Mouse (Mus musculus) kidney, embryonic 15.5 days (tissue): ENCODE results near the gene Lrrc75a. TPM values are rescaled to one million over a fixed set of nuclear protein-coding genes. Genes with fewer than 3 reads are reported as not detected.
A peak's percentile ranks its signal among the peaks of the same experiment; 100 is the strongest.

Experiments
- ATAC-seq: fragments of 200-750 bp; cut with Nextera tagmentation; replicated peaks from 2 replicates; pipeline ENCODE4 v1.8.0; 2017; ENCODE audit warnings: moderate TSS enrichment; ENCODE audit not compliant: low FRiP score
- H3K27ac ChIP-seq: fragments of 300-500 bp; sonication (generic); 2 replicates; pipeline ENCODE4 v1.5.1; 2015; ENCODE audit warnings: mild to moderate bottlenecking, inconsistent platforms
- H3K27me3 ChIP-seq: fragments of 300-500 bp; sonication (generic); 2 replicates; pipeline ENCODE4 v1.6.1; 2015; ENCODE audit warnings: inconsistent platforms
- H3K36me3 ChIP-seq: fragments of 300-500 bp; sonication (generic); 2 replicates; pipeline ENCODE4 v1.6.1; 2015; ENCODE audit warnings: inconsistent platforms
- H3K4me1 ChIP-seq: fragments of 300-500 bp; sonication (generic); 2 replicates; pipeline ENCODE4 v1.6.1; 2015; ENCODE audit warnings: inconsistent platforms
- H3K4me2 ChIP-seq: fragments of 300-500 bp; sonication (generic); 2 replicates; pipeline ENCODE4 v1.6.1; 2015; ENCODE audit warnings: moderate library complexity, mild to moderate bottlenecking, inconsistent platforms
- H3K4me3 ChIP-seq: fragments of 300-500 bp; sonication (generic); replicated peaks from 2 replicates; pipeline ENCODE4 v1.5.1; 2015; ENCODE audit warnings: mild to moderate bottlenecking, inconsistent platforms
- H3K9ac ChIP-seq: fragments of 300-500 bp; sonication (generic); 2 replicates; pipeline ENCODE4 v1.6.1; 2015; ENCODE audit warnings: mild to moderate bottlenecking, inconsistent platforms
- H3K9me3 ChIP-seq: fragments of 300-500 bp; sonication (generic); replicated peaks from 2 replicates; pipeline ENCODE4 v1.6.1; 2016; ENCODE audit warnings: inconsistent platforms
- WGBS: fragments of 180-500 bp; shearing (Covaris S2); methylation state at CpG from one replicate; pipeline ENCODE4 v1.1.7; 2015; ENCODE audit warnings: mixed read lengths; 5-methylcytosine and 5-hydroxymethylcytosine counted together
- polyA plus RNA-seq: library from polyadenylated mRNA; unstranded; fragments of >200 nt; fragmentation: Nextera tagmentation; extraction: Ambion mirVana; gene quantifications from 2 replicates; pipeline ENCODE4 v1.2.1, GENCODE M21; 2015

The Lrrc75a gene
- polyA plus RNA-seq, 1 experiment from 2014 or later, result 15.7 TPM

- ATAC-seq, result peak; percentile 55
- Histone ChIP-seq H3K9ac (peak overlapping the region; percentile 31; the same call in 1 of the 2 replicates), H3K27ac (peak overlapping the region; percentile 87), H3K4me2 (peak overlapping the region; percentile 52), H3K27me3 (no peaks in the 10 kb centered on the region), H3K4me1 (peaks cover 49% of the 10 kb centered on the region), H3K9me3 (no peaks in the 10 kb centered on the region), H3K4me3 (peak overlapping the region; percentile 12; the same call in 1 of the 2 replicates), H3K36me3 (peaks cover 3% of the 10 kb centered on the region)
- 3% methylated on average over 11 of the region's 11 CpGs for WGBS
Measured at GRCm38 (mm10) chr11:62630225-62630821, 18.0 kb downstream of the Lrrc75a start.

DNA sequence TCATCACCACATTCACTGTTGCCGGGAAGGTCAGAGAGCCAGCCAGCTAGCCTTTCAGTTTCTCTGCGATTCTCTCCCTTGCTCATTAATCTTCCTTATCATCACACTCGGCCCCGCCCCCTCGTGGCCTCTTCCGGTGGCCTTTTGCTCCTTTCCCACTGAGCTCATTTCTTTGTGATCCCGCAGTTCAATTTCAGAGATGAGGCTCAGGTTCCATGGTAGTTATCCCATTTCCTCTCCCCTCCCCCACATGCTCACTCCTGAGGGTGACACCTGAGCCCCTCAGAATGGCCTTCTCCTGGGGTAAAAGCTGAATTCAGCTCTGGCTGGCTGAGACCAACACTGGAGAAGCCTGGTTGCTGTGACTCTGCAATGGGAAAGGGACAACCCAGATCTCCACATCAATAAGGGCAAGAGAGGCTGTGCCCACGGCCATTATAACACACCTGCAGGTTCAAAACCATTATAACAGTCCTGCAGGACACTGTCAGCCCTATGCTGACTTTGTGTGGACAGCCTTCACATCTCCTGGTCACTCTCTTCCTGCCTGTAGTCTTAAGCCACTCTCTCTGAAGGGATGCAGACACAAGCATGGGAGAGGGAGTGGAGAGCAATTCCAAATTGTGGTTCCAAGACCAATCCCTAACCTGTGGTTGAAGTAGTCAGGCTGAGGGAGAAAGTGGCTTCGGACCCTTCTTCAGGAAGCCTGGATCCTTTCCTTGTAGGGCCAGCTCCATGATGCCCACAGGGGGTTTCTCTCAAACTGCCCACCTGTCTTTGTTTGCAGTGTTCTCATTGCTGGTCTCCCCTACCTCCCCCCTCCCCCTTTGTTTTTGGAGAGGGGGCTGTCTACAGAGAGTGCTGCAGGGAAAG is 18.7 kb downstream of the Lrrc75a start:
- Histone ChIP-seq H3K36me3 (peaks cover 3% of the 10 kb centered on the region), H3K9ac (no peak overlapping the region), H3K27me3 (no peaks in the 10 kb centered on the region), H3K4me1 (peaks cover 51% of the 10 kb centered on the region), H3K4me2 (peak overlapping the region; percentile 52), H3K9me3 (no peaks in the 10 kb centered on the region), H3K4me3 (peak overlapping the region; percentile 12; the same call in 1 of the 2 replicates), H3K27ac (peak overlapping the region; percentile 87)
- 3% methylated on average over 9 of the region's 9 CpGs for WGBS
- peak; percentile 47 for ATAC-seq

DNA sequence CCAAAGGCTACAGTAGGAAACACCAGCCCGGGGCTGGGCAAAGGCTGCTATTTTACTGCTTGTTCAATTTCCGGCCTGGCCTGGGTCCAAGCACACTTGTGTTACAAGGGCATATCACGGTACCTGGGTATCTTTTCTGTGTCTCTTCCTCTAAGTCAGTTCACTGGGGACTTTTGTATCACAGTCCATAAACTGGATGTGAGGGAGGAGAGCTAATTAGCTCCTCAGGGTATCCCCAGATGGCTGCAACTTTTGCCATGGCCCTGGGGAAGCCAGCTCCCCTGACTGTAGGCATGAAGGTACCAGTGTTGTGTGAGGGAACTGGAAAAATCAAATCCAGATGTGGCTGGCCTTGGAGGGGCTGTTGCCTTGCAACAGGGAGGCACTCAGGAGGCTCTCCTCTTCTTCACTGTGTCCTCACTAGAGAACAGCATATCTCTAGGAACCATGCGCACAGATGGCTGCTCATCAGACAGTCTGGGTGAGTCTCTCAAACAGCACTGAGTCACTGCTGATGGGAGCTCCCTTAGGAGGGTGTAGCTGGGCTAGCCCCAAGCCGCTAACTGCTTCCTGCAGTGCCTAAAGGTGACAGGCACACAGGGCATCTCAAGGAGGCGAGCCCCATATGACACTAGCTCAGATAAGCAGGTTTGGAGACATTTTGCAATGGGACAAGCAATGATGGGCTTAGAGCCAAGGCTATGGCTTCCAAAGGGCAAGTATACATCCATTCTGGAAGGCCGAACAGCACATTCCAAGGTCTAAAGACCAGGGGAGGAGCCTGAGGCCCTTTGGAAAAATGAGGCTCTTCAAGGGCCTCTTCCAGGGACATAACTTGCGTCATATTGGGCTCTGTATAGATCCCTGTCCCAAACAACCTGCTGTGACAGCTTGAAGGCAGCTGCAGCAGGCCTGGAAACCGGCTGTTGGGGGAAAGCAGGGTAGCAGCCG is 23.7 kb downstream of the Lrrc75a start:
- 42% methylated on average over 10 of the region's 10 CpGs for WGBS

DNA sequence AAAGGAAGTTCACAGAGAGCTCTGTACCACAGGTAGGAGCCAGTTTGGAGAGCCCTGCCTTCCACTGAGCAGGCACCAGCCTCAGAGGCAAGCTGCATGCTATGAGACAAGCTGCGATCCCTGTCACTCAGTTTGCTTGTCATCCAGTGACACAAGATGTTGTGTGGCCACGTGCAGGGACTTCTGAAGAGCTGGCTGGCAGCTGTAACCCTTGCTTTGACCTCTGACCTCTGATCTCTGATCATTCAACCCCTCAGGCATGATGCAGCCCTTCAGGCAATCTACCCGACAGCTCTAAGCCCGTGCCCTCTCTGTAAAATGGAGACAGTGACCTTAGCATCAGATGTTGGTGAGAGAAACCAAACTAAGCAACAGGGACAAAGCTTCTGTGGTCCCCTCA is 25.5 kb downstream of the Lrrc75a start:
- H3K27me3 ChIP-seq, result no peaks in the 10 kb centered on the region
- H3K27ac ChIP-seq, result no peak overlapping the region
- 44% methylated on average over 4 of the region's 4 CpGs for WGBS

More for the DNA sequence above, 23.7 kb downstream of the Lrrc75a start:
- Histone ChIP-seq H3K4me1 (peaks cover 44% of the 10 kb centered on the region), H3K4me3 (no peak overlapping the region), H3K9me3 (no peaks in the 10 kb centered on the region), H3K27me3 (no peaks in the 10 kb centered on the region), H3K27ac (peak overlapping the region; percentile 87), H3K4me2 (no peak overlapping the region), H3K36me3 (peaks cover 6% of the 10 kb centered on the region), H3K9ac (no peak overlapping the region)
- ATAC-seq, result peak; percentile 63

GRCm38 (mm10) chr11:62621586-62622283 is 26.6 kb downstream of the Lrrc75a start:
- H3K9ac ChIP-seq, result no peak overlapping the region
- peaks cover 24% of the 10 kb centered on the region for H3K4me1 ChIP-seq
- no peak overlapping the region for H3K4me2 ChIP-seq
- H3K27me3 ChIP-seq, result no peaks in the 10 kb centered on the region
- no peak for ATAC-seq
- no peak overlapping the region for H3K27ac ChIP-seq
- no peaks in the 10 kb centered on the region for H3K9me3 ChIP-seq
- no peak overlapping the region for H3K4me3 ChIP-seq
- peaks cover 29% of the 10 kb centered on the region for H3K36me3 ChIP-seq
- 84% methylated on average over 4 of the region's 4 CpGs for WGBS

More for the DNA sequence above, 25.5 kb downstream of the Lrrc75a start:
- H3K4me1 ChIP-seq, result peaks cover 27% of the 10 kb centered on the region
- peaks cover 22% of the 10 kb centered on the region for H3K36me3 ChIP-seq
- no peak for ATAC-seq
- H3K9ac ChIP-seq, result no peak overlapping the region
- no peaks in the 10 kb centered on the region for H3K9me3 ChIP-seq
- H3K4me2 ChIP-seq, result no peak overlapping the region
- H3K4me3 ChIP-seq, result no peak overlapping the region

GRCm38 (mm10) chr11:62621079-62621478 is 27.2 kb downstream of the Lrrc75a start:
- ATAC-seq, result no peak
- no peaks in the 10 kb centered on the region for H3K9me3 ChIP-seq

DNA sequence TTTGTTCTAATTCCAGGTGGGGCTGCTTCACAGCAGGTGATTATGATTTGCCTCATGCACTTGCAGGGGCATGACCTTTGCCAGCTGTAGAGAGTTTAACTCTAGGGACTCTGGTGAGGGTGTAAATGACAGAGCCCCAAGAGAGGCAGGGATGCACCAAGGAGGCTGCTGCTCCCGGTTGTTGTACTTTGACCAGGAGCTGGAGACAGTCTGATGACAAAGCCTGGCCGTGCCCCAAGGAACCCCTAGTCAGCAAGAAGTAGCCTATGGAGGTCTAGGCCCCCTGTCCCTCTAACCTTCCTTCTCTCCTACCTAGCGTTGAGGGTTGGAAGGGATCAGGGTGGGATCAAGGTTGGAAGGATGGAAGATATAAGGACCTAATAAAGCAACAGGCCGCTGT is 32.9 kb downstream of the Lrrc75a start:
- Histone ChIP-seq H3K9me3 (no peaks in the 10 kb centered on the region), H3K9ac (no peak overlapping the region), H3K27me3 (no peaks in the 10 kb centered on the region), H3K4me3 (no peak overlapping the region), H3K27ac (no peak overlapping the region), H3K4me2 (no peak overlapping the region), H3K36me3 (peaks cover 46% of the 10 kb centered on the region), H3K4me1 (peaks cover 17% of the 10 kb centered on the region)
- ATAC-seq, result no peak
- WGBS, result 87% methylated on average over 4 of the region's 4 CpGs

More at GRCm38 (mm10) chr11:62621079-62621478, 27.2 kb downstream of the Lrrc75a start:
- Histone ChIP-seq H3K4me2 (no peak overlapping the region), H3K9ac (no peak overlapping the region), H3K27ac (no peak overlapping the region), H3K36me3 (peaks cover 31% of the 10 kb centered on the region), H3K27me3 (no peaks in the 10 kb centered on the region), H3K4me3 (no peak overlapping the region), H3K4me1 (peaks cover 24% of the 10 kb centered on the region)
- 96% methylated on average over 8 of the region's 8 CpGs for WGBS

DNA sequence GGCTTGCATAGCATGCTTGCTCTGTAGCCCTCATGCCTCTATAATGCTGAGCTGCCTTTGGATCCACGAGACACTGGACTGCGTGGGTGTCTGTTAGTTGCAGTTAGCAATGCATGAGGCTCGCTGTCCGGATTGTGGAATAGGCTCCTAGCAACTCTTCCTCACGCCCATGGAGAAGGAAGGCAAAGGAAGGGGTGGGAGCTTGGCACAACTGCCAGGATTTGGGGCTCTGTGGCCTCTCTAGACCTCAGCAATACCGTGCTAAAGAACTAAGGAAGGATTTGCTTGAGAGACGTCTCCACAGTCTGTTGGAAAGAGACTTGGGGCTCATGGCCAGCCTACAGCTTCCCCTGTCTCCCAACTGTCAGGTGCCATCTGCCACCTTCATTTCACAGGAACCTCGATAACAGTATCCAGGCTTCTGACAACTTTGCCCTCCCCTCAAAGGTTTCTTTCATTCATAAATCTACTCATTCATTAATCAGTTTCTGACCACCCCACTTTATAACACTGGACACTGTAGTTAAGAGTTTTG is 33.4 kb downstream of the Lrrc75a start:
- no peak overlapping the region for H3K4me3 ChIP-seq
- no peak overlapping the region for H3K9ac ChIP-seq
- H3K27ac ChIP-seq, result 0 out of 2 replicates have a peak overlapping the region, but pooled peaks have one; percentile 79
- no peak overlapping the region for H3K4me2 ChIP-seq
- no peaks in the 10 kb centered on the region for H3K27me3 ChIP-seq
- H3K36me3 ChIP-seq, result peaks cover 51% of the 10 kb centered on the region
- ATAC-seq, result no peak
- H3K4me1 ChIP-seq, result peaks cover 17% of the 10 kb centered on the region
- H3K9me3 ChIP-seq, result no peaks in the 10 kb centered on the region
- 84% methylated on average over 8 of the region's 8 CpGs for WGBS

DNA sequence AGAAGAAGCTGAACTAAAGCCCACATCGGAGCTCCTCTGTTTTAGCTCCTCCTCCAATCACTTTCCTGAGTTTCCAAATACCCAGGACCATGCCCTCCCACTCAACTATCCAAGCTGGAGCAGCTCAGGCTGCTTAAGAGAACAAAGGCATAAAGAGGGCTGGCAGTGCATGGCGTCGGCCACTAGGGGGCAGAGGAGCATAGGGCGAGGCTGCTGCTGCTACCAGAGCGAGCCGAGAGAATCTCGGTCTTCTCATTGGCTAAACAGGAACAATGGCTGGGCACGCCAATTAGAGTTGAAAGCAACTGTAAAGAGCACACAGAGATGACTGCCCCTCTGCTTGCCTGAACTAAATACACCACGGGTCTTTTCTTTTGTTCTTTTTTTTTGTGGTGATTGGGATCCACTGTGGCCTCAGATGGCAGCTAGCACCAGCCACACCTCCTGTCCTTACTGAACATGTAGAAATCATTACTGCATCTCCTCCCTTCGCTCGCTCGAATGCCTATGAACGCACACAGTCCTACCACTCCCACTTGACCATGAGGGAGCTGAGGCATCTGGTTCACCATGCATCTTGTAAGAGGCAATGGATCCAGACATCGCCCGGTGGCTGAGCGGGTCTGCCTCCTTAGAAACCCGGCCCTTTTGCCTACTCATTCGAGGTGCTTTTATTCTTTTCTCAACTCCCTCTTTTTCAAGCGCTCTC is 34.5 kb downstream of the Lrrc75a start:
- H3K9me3 ChIP-seq, result no peaks in the 10 kb centered on the region
- WGBS, result 17% methylated on average over 19 of the region's 19 CpGs
- H3K4me2 ChIP-seq, result peak overlapping the region; percentile 53
- H3K36me3 ChIP-seq, result peaks cover 51% of the 10 kb centered on the region
- H3K27ac ChIP-seq, result peak overlapping the region; percentile 79
- ATAC-seq, result peak; percentile 94
- peaks cover 17% of the 10 kb centered on the region for H3K4me1 ChIP-seq
- peak overlapping the region; percentile 31 for H3K4me3 ChIP-seq
- no peaks in the 10 kb centered on the region for H3K27me3 ChIP-seq
- H3K9ac ChIP-seq, result peak overlapping the region; percentile 50

DNA sequence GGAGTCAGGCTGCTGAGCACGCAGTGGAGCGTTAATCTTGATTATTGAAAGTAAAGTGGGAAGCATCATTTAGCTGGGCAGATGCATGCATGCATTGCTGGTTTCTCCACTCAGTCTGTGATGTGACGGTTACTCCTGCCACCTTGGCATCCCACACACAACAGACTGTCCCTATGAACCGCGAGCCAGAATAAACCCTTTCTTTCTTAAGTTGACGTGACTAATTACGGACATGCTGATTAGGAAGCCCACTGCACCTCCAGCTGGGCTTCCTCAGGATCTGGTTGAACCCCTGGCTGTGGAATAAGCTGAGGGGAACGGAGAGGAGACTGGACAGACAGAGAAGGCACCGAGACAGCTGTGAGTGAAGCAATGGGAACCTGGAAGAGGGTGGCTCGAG is 35.7 kb downstream of the Lrrc75a start:
- no peak overlapping the region for H3K4me2 ChIP-seq
- no peaks in the 10 kb centered on the region for H3K27me3 ChIP-seq
- H3K36me3 ChIP-seq, result peaks cover 54% of the 10 kb centered on the region
- no peak overlapping the region for H3K9ac ChIP-seq
- peaks cover 17% of the 10 kb centered on the region for H3K4me1 ChIP-seq
- H3K9me3 ChIP-seq, result no peaks in the 10 kb centered on the region
- no peak overlapping the region for H3K4me3 ChIP-seq
- 85% methylated on average over 10 of the region's 10 CpGs for WGBS
- ATAC-seq, result no peak
- H3K27ac ChIP-seq, result no peak overlapping the region
